Mouse (Mus musculus) right cerebral cortex, postnatal 25 days (tissue): Measurements from ENCODE around the gene Nav2.

Experiments used
- DNase-seq: peaks from one replicate; pipeline ENCODE4 v3.0.0; 2022

Nav2 gene

GRCm38 (mm10) chr7:49303600-49304411, 395.3 kb downstream of the Nav2 start:
- no peak for DNase-seq

- no peak for DNase-seq
These were observed 399.2 kb downstream of the Nav2 start for GRCm38 (mm10) chr7:49307717-49308116.

- DNase-seq: no peak
These were observed 401.2 kb downstream of the Nav2 start for GRCm38 (mm10) chr7:49309746-49310145.

- no peak for DNase-seq
These were observed 405.4 kb downstream of the Nav2 start for GRCm38 (mm10) chr7:49313945-49314344.

- DNase-seq: no peak
These were observed 406.5 kb downstream of the Nav2 start for GRCm38 (mm10) chr7:49315033-49315432.

- DNase-seq: no peak
These were observed 408.1 kb downstream of the Nav2 start for GRCm38 (mm10) chr7:49316600-49316999.

- DNase-seq: no peak
These were observed 409.8 kb downstream of the Nav2 start for GRCm38 (mm10) chr7:49318183-49318897.

- no peak for DNase-seq
These were observed 410.4 kb downstream of the Nav2 start for GRCm38 (mm10) chr7:49318898-49319293.

GRCm38 (mm10) chr7:49319981-49320380, 411.5 kb downstream of the Nav2 start:
- DNase-seq: no peak

GRCm38 (mm10) chr7:49321124-49321531, 412.6 kb downstream of the Nav2 start:
- DNase-seq: no peak

GRCm38 (mm10) chr7:49322179-49322578, 413.7 kb downstream of the Nav2 start:
- no peak for DNase-seq

- DNase-seq: no peak
These were observed 416.1 kb downstream of the Nav2 start for GRCm38 (mm10) chr7:49324575-49324974.

GRCm38 (mm10) chr7:49326136-49326722, 417.7 kb downstream of the Nav2 start:
- no peak for DNase-seq

GRCm38 (mm10) chr7:49326967-49327742, 418.6 kb downstream of the Nav2 start:
- no peak for DNase-seq

GRCm38 (mm10) chr7:49330181-49330580, 421.7 kb downstream of the Nav2 start:
- no peak for DNase-seq

- DNase-seq: no peak
These were observed 423.4 kb downstream of the Nav2 start for GRCm38 (mm10) chr7:49331939-49332338.

GRCm38 (mm10) chr7:49332644-49333043, 424.1 kb downstream of the Nav2 start:
- DNase-seq: no peak

- DNase-seq: no peak
These were observed 425.6 kb downstream of the Nav2 start for GRCm38 (mm10) chr7:49334163-49334562.

GRCm38 (mm10) chr7:49335056-49335455, 426.5 kb downstream of the Nav2 start:
- DNase-seq: no peak

- no peak for DNase-seq
These were observed 428.2 kb downstream of the Nav2 start for GRCm38 (mm10) chr7:49336725-49337124.

GRCm38 (mm10) chr7:49337710-49338109, 429.2 kb downstream of the Nav2 start:
- DNase-seq: no peak

GRCm38 (mm10) chr7:49339953-49340352, 431.4 kb downstream of the Nav2 start:
- DNase-seq: no peak
